Mouse (Mus musculus) hindbrain, embryonic 10.5 days (tissue): ENCODE measurements around the gene Tbc1d25. TPM values are rescaled to one million over a fixed set of nuclear protein-coding genes. Genes with fewer than 3 reads are reported as not detected.

Experiments
- DNase-seq: peaks from one replicate; pipeline ENCODE4 v3.0.0-alpha.2; 2017; ENCODE audit warnings: low spot score
- H3K27ac ChIP-seq: fragments of 300-500 bp; sonication (generic); 2 replicates; pipeline ENCODE4 v1.5.1; 2016; ENCODE audit warnings: mild to moderate bottlenecking, moderate library complexity
- H3K27me3 ChIP-seq: fragments of 300-500 bp; sonication (generic); 2 replicates; pipeline ENCODE4 v1.6.1; 2016; ENCODE audit warnings: mild to moderate bottlenecking; ENCODE audit not compliant: poor library complexity, insufficient read depth, severe bottlenecking
- H3K36me3 ChIP-seq: fragments of 300-500 bp; sonication (generic); 2 replicates; pipeline ENCODE4 v1.6.1; 2016; ENCODE audit warnings: mild to moderate bottlenecking, moderate library complexity
- H3K4me1 ChIP-seq: fragments of 300-500 bp; sonication (generic); replicated peaks from 2 replicates; pipeline ENCODE4 v1.6.1; 2016; ENCODE audit warnings: mild to moderate bottlenecking
- H3K4me3 ChIP-seq: fragments of 300-500 bp; sonication (generic); 2 replicates; pipeline ENCODE4 v1.5.1; 2016; ENCODE audit warnings: mild to moderate bottlenecking, moderate library complexity
- H3K9me3 ChIP-seq: fragments of 300-500 bp; sonication (generic); 2 replicates; pipeline ENCODE4 v1.6.1; 2016; ENCODE audit warnings: mild to moderate bottlenecking, moderate library complexity
- WGBS: fragments of 180-500 bp; shearing (Covaris S2); methylation state at CpG from one replicate; pipeline ENCODE4 v1.1.7; 2016; 5-methylcytosine and 5-hydroxymethylcytosine counted together
- polyA plus RNA-seq: library from polyadenylated mRNA; unstranded; fragments of >200 nt; fragmentation: Nextera tagmentation; extraction: Ambion mirVana; gene quantifications from 2 replicates; pipeline ENCODE4 v1.2.1, GENCODE M21; 2016

The Tbc1d25 gene
- polyA plus RNA-seq, 1 experiment from 2014 or later = 12.1 TPM

GRCm38 (mm10) chrX:8167716-8168647 lies 8.0 kb downstream of the Tbc1d25 start:
- Histone ChIP-seq H3K27me3 (no peaks in the 10 kb centered on the region), H3K4me1 (no peaks in the 10 kb centered on the region), H3K27ac (no peak overlapping the region), H3K9me3 (no peaks in the 10 kb centered on the region), H3K36me3 (peaks cover 19% of the 10 kb centered on the region; the same call in 1 of the 2 replicates), H3K4me3 (no peak overlapping the region)
- DNase-seq = no peak
- WGBS = 94% methylated on average over 10 of the region's 10 CpGs

GRCm38 (mm10) chrX:8164471-8164870 lies 11.5 kb downstream of the Tbc1d25 start:
- no peaks in the 10 kb centered on the region for H3K27me3 ChIP-seq
- no peaks in the 10 kb centered on the region for H3K4me1 ChIP-seq
- DNase-seq = no peak
- H3K9me3 ChIP-seq = no peaks in the 10 kb centered on the region
- no peak overlapping the region for H3K27ac ChIP-seq
- 0 out of 2 replicates have a peak, but pooled peaks cover 6% of the 10 kb centered on the region for H3K36me3 ChIP-seq
- WGBS = 86% methylated on average over 4 of the region's 4 CpGs
- H3K4me3 ChIP-seq = no peak overlapping the region

GRCm38 (mm10) chrX:8163076-8163475 lies 12.9 kb downstream of the Tbc1d25 start:
- Histone ChIP-seq H3K4me1 (no peaks in the 10 kb centered on the region), H3K27me3 (no peaks in the 10 kb centered on the region), H3K4me3 (no peak overlapping the region), H3K27ac (no peak overlapping the region), H3K9me3 (no peaks in the 10 kb centered on the region), H3K36me3 (no peaks in the 10 kb centered on the region)
- DNase-seq = no peak
- 89% methylated on average over 5 of the region's 5 CpGs for WGBS

- 0 out of 2 replicates have a peak, but pooled peaks cover 10% of the 10 kb centered on the region for H3K9me3 ChIP-seq
- 19% methylated on average over 65 of the region's 65 CpGs for WGBS
- H3K27ac ChIP-seq = peak within 1 kb of the TSS; percentile 97
- H3K4me1 ChIP-seq = peaks cover 13% of the 10 kb centered on the region
- no peaks in the 10 kb centered on the region for H3K27me3 ChIP-seq
- H3K4me3 ChIP-seq = peak within 1 kb of the TSS; percentile 66
- H3K36me3 ChIP-seq = peaks cover 36% of the 10 kb centered on the region
- peak; percentile 83 for DNase-seq
Observed at GRCm38 (mm10) chrX:8145153-8145991, 30.6 kb downstream of the Tbc1d25 start, which contains the start of gene Rbm3. Gene Rbm3 (minus strand): TSS chrX:8145880.

- H3K27ac ChIP-seq = no peak overlapping the region
- 0 out of 2 replicates have a peak, but pooled peaks cover 10% of the 10 kb centered on the region for H3K9me3 ChIP-seq
- DNase-seq = no peak
- peaks cover 52% of the 10 kb centered on the region for H3K36me3 ChIP-seq
- H3K27me3 ChIP-seq = no peaks in the 10 kb centered on the region
- 78% methylated on average over 7 of the region's 7 CpGs for WGBS
- peaks cover 13% of the 10 kb centered on the region for H3K4me1 ChIP-seq
- peak overlapping the region; percentile 66 for H3K4me3 ChIP-seq
Observed at GRCm38 (mm10) chrX:8143750-8144149, 32.2 kb downstream of the Tbc1d25 start.

- H3K9me3 ChIP-seq = 0 out of 2 replicates have a peak, but pooled peaks cover 10% of the 10 kb centered on the region
- no peak overlapping the region for H3K27ac ChIP-seq
- peaks cover 57% of the 10 kb centered on the region for H3K36me3 ChIP-seq
- H3K4me3 ChIP-seq = no peak overlapping the region
- peaks cover 13% of the 10 kb centered on the region for H3K4me1 ChIP-seq
- no peak for DNase-seq
- no peaks in the 10 kb centered on the region for H3K27me3 ChIP-seq
- 90% methylated on average over 7 of the region's 7 CpGs for WGBS
Observed at GRCm38 (mm10) chrX:8142948-8143347, 33.0 kb downstream of the Tbc1d25 start.

- DNase-seq = no peak
- Histone ChIP-seq H3K4me3 (no peak overlapping the region), H3K27ac (no peak overlapping the region), H3K36me3 (peaks cover 63% of the 10 kb centered on the region), H3K4me1 (peaks cover 8% of the 10 kb centered on the region), H3K9me3 (0 out of 2 replicates have a peak, but pooled peaks cover 10% of the 10 kb centered on the region), H3K27me3 (no peaks in the 10 kb centered on the region)
- WGBS = 79% methylated on average over 3 of the region's 3 CpGs
Observed at GRCm38 (mm10) chrX:8141058-8141457, 34.9 kb downstream of the Tbc1d25 start.

GRCm38 (mm10) chrX:8140446-8140845 lies 35.5 kb downstream of the Tbc1d25 start:
- H3K36me3 ChIP-seq = peaks cover 63% of the 10 kb centered on the region
- DNase-seq = no peak
- H3K27me3 ChIP-seq = no peaks in the 10 kb centered on the region
- H3K4me1 ChIP-seq = peaks cover 8% of the 10 kb centered on the region
- 94% methylated on average over 2 of the region's 2 CpGs for WGBS
- H3K4me3 ChIP-seq = no peak overlapping the region
- no peak overlapping the region for H3K27ac ChIP-seq
- H3K9me3 ChIP-seq = 0 out of 2 replicates have a peak, but pooled peaks cover 10% of the 10 kb centered on the region

- H3K27me3 ChIP-seq = no peaks in the 10 kb centered on the region
- no peak overlapping the region for H3K4me3 ChIP-seq
- H3K4me1 ChIP-seq = peaks cover 8% of the 10 kb centered on the region
- no peak for DNase-seq
- peaks cover 63% of the 10 kb centered on the region for H3K36me3 ChIP-seq
- 68% methylated on average over 1 of the region's 1 CpGs for WGBS
- H3K27ac ChIP-seq = no peak overlapping the region
- 0 out of 2 replicates have a peak, but pooled peaks cover 5% of the 10 kb centered on the region for H3K9me3 ChIP-seq
Observed at GRCm38 (mm10) chrX:8139480-8139879, 36.5 kb downstream of the Tbc1d25 start.

- H3K27ac ChIP-seq = no peak overlapping the region
- H3K36me3 ChIP-seq = peaks cover 32% of the 10 kb centered on the region
- whole genome bisulfite sequencing = 58% methylated on average over 2 of the region's 2 CpGs
- no peak overlapping the region for H3K4me3 ChIP-seq
- peaks cover 6% of the 10 kb centered on the region for H3K4me1 ChIP-seq
- DNase-seq = no peak
- peaks cover 4% of the 10 kb centered on the region; the same call in 1 of the 2 replicates for H3K9me3 ChIP-seq
- no peaks in the 10 kb centered on the region for H3K27me3 ChIP-seq
Observed at GRCm38 (mm10) chrX:8135886-8136285, 40.1 kb downstream of the Tbc1d25 start.

GRCm38 (mm10) chrX:8132017-8132976 lies 43.7 kb downstream of the Tbc1d25 start, which contains the start of gene Wdr13:
Gene Wdr13 (minus strand): TSS chrX:8132892.
- Histone ChIP-seq H3K27me3 (no peaks in the 10 kb centered on the region), H3K4me3 (peak within 1 kb of the TSS; percentile 61), H3K36me3 (peaks cover 29% of the 10 kb centered on the region), H3K9me3 (peaks cover 9% of the 10 kb centered on the region; the same call in 1 of the 2 replicates), H3K27ac (peak within 1 kb of the TSS; percentile 91), H3K4me1 (peaks cover 6% of the 10 kb centered on the region)
- 17% methylated on average over 40 of the region's 40 CpGs for WGBS
- peak; percentile 88 for DNase-seq
